Mouse (Mus musculus): ENCODE measurements at regions not wholly inside any gene's neighbourhood (a gene's known extent, or its start where the extent isn't known, plus 50 kb on each side); places are given as distances from the start of the nearest gene placed in this dataset.

DNA sequence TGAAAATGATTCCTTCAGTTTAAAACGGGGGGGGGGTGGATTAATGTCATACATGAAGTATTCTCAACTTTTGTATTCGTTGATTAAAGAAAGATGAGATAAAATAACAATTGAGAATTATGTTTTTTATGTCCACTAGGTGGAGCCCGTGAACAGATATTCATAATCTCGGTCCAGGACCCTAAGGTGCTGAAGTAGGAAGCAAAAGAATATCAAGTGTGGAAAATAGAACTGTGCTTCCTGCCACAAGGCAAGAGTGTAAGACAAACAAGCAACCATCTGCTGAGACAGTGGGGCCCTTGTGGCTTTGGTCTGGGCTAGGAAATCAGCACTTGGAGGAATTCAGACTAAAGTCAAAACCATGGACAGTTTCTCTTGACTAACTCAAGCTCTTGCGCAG lies 50.9 kb upstream of the Kap start:
- no peak for DNase-seq (ENCODE audit: low spot score in 2 of 2)

DNA sequence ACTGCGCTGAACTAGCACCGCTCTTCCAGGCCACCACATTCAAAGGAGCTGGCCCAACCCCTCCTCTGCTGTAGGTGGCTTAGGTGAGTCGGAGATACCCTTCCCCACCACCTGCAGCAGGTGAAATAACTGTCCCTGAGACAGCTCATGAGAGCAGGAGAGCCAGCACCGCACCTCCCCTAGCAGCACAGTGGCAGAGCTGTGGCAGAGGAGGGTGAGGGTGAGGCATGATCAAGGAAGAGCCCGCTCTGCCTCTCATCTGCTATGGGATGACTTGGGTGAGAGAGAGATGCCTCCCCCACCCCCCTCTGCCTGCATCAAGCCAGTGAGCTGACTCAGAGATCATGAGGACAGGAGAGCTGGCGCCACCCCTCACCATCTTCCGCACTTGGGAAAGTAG lies 81.1 kb upstream of the Kap start:
- DNase-seq (ENCODE audit: low spot score in 2 of 2) = no peak

DNA sequence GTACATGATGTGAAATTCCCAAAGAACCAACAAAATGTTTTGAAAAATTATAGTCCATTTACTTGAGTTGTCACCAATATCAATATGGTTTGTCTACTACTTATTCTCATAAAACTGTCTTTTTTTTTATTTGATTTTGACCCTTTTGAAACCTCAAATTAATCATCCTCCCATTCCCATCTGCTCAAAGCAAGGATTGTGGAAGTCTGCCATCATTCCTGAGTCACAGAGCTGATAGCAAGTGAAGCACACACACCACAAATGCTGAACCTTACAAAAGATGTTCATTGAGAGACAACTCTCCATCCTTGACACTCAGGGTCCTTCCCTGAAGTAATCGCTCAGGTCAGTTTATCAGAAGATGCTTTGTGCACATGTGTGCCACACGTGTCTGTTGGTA lies 82.1 kb upstream of the Kap start:
- no peak for DNase-seq (ENCODE audit: low spot score in 2 of 2)

DNA sequence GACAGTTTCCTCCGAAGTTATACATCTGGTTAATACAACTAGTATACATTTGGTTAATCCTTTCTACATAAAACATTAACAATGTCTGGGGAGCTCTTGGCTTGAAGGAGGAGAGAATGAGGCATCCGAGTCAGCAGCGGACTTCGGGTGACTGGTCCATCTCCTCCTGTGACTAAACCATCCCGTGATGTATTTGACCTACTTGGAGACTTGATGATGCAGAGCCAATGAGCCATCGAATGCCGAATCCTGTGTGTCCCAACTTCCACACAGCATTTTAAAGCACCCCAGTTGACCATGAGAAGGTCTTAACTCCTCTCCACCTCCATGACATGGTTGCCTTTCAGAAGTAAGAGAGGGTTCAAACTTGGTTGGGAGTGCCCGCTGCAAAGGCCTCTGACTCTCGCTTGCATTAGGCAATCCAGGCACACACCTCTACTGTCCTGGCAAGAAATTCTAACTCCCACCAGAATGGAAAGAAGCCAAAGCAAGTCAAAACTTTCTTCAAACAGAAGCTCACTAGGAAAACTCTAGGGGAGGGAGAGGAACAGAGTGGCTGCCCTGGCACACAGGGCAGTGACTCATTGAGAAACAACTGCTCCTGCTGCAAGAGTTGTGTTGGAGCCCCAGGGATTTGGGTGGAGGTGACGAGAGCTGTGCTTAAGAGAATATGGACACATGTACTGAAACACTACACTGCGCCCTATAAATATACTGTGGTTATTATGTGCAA lies 75.4 kb upstream of the Etv6 start:
- DNase-seq (ENCODE audit: low spot score in 2 of 2) = no peak

DNA sequence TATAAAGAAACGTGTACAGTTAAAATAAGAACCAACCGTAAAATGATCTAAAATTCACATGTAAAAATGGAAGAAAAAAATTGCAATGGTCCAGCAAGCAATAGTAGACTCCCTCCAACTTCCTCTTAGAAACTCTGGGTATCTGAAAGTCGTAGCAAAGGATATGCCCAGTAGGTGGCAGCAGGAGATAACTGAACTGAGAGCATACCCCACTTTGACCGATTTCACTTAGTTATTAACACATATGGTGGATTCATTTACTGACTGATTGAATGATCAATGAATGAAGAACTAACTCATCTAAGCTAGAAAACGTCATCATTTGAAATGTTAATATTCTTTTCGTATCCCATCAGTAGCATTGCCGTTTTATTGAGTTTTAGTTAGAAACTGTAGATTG lies 74.8 kb upstream of the Etv6 start:
- DNase-seq (ENCODE audit: low spot score in 2 of 2) = peak; percentile 33 to 63

DNA sequence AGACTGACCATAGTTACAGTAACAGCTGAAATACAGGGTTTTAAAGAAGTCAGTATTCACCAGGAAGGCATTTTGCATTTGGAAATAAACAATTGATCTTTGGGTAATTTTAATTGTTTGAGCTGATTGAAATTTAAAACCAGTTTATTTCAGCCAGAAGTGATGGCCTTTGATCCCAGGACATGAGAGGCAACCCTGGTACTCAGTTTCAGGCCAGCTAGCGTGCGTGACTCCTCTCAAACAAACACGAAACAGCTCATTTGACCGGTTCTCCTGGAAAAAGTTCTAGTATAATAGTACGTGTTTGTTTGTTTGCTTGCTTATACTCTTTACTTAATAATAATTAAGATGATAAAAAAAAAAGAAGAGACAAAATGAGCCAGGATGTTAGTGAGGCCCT lies 72.9 kb upstream of the Etv6 start:
- no peak for DNase-seq (ENCODE audit: low spot score in 2 of 2)

DNA sequence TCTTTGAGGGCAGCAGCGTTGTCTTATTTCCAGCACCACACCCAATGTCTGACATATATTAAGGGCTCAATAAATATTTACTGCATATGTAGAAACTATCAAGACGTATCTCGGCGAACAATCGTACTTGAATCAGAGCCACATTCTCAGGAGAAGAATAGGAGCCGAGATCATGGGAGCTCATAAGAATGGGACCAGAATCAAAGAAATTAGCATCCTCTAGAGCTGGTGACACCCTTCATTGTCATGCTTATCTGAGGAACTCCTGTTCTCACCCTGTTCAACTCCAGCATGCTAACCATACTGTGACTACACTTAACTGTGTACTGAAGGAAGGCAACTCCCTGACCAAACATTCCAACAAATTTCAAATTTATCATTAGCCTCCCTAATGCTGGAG lies 72.2 kb upstream of the Etv6 start:
- DNase-seq (ENCODE audit: low spot score in 2 of 2) = no peak

DNA sequence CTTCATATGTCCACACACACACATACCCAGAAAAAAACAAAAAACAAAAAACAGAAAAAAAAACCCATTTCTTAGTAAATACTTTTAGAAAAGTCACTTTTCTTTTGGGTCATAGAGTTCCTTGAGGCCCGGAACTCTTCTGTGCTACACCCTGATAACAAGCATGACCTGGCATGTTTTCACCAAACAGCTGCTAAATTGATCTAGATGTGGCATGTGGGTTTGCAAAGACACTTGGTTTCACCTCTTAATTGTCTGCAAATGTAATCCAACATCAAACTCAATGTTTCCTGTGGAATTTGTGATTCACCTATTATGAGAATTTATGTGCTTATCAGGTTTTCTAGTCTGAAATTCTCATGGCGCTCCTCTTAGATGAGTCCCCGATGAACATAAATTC lies 68.2 kb upstream of the Etv6 start:
- no peak for DNase-seq (ENCODE audit: low spot score in 2 of 2)

DNA sequence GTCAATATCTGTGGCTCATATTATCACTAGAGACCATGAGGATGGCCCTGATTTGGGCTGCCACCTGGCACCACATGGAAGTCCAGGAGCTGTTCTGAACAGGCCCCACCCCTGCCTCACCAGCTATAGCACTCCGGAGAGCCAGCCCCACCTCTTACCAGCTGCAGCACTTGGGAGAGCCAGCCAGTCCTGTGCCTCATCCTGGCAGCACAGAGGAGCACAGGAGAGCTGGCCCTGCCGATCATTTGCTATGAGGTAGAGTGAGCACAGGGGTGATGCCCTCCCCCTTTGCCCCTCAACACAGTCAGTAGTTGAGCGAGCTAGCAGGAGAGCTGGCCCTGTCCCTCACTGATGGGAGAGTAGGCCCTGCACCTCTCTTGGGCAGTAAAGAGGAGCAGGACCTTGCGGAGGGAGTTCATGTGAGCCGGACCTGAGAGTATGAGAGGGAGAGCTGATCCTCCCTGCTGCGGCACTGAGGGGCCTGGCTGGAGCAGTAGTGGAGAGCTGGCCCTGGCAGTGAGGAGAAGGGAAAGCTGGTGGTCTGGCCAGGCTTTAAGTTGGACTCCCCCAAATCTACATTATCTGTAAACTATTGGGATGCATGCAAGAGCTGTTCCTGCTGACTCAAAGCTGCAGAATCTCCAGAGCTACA lies 63.3 kb upstream of the Etv6 start:
- DNase-seq (ENCODE audit: low spot score in 2 of 2) = no peak

DNA sequence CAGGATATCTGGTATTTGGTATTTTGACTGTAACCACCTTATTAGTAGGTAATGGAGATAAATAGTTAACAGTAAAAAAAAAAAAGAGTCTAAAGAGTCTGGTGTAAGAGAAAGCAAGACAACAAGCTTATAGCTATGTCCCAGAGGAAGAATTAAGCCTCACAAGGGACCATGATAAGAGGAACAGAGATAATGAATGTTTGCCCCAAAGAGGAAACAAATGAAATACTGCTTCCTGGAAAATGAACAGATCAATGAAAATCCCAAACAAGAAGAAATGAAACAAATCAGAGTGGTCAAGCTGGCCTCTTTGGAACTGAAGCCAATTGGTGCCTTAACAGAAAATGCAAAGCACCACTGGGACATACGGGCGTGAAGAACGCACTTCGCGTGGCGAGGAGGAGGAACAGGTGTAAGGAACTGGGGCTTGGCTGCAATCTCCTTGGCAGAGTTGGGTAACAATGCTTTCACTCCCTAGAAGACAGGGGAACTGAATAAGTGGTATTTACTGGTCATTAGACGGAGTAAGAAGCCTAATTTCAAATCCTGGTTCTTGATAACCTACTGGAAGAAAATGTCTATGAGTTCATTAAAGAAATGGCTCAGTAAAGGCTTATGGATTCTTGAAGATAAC lies 62.2 kb upstream of the Etv6 start:
- no peak for DNase-seq (ENCODE audit: low spot score in 2 of 2)

DNA sequence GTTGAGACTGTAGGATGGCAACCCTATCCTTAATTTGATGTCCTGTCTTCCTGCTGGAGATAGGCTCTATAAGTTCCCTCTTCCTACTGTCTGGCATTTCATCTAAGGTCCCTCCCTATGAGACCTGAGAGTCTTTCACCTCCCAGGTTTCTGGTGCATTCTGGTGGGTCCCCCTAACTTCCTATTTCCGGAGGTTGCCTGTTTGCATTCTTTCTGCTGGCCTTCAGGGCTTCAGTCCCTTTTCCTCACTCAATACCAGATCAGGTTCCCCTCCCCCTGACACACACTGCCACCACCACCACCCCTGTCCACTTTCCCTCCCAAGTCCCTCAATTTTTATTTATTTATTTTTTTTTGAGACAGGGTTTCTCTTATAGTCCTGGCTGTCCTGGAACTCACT lies 59.5 kb upstream of the Etv6 start:
- DNase-seq (ENCODE audit: low spot score in 2 of 2) = no peak

DNA sequence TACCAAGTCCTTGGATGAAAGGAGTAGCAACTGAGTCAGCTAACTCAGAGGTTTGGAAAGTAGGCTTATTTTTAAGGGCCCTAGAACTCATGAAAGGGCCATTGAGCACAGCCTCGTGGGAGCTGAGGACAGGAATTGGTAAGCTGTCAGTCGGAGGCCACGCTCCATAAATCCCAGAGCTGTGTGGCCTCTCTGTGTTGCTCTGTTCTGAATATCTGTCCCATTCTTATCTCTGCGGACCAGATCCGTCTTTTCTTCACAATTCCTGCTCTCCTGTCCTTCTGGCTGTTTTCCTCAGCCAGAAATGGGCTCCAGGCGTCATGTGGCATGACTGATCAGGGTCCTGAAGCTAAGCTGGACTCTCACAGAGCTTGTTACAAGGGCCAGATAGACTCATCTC lies 58.6 kb upstream of the Etv6 start:
- no peak for DNase-seq (ENCODE audit: low spot score in 2 of 2)

DNA sequence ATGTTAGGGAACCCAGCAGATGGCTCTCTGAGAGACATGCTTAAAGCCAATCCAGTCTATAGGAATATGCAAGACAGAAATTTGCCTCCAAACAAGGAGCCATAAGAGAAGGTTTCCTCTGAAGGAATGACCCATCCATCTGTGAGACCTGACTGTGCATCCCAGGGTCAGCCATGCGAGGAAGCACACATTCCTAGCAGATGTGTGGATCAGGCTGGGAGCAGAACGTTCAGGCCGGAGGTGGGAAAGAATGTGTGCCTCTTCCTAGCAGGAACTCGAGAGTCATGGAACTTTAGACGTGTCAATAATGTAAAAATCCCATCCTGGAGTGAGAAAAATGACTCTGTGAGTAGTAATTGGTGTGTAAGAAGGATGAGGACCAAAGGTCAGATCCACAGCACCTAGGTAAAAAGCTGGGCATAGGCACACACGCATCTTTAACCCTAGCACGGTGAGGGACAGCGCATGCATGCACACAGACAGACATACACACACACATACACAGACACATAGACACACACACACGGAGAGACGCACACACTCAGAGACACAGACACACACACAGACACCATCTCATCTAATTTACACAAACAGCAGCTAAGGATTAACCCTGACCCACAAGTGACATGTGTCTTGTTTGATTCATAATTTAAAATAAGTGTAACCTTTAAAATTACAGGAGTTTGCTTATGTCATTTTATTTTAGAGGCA lies 51.5 kb upstream of the Etv6 start:
- DNase-seq (ENCODE audit: low spot score in 2 of 2) = no peak

DNA sequence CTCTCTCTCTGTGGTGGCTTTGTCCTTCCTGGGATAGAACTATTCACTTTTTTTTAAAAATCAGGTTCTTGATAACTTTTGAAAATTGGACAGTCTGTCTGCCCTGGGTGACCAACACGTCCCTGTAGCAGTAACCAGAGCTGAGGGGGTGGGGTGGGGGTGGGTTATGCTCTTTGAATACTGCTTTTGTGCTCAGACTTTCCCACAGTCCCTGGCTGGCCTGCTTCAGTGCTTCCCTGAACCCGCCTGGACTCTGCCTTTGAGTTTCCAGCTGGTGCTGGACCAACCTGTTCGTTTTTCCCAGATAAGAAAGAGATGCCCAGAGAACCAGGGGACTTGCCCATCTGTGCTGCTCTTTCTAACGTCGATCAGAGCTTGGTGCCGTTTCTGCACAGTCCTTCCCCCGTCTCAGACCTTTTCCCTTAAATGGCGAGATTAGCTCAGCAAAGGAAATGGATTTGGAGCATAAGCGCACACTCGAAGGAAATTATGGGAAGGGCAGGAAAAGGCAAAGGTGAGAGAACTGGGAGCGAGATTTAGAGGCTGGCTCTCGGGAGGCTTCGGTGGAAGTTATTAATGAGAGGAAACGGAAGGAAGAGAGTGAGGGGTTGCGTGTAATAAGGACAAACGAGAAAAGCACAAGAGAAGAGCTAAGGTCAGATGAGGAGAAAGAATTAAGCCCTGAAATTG lies 50.7 kb upstream of the Etv6 start:
- no peak for DNase-seq (ENCODE audit: low spot score in 2 of 2)
